Mouse (Mus musculus) adrenal gland, adult 8-10 months (tissue): Measurements from ENCODE around the gene Hepacam. TPM values are rescaled to one million over a fixed set of nuclear protein-coding genes. Genes with fewer than 3 reads are reported as not detected.
A peak's percentile ranks its signal among the peaks of the same experiment; 100 is the strongest.

Experiments used
- DNase-seq: peaks from one replicate; pipeline ENCODE4 v3.0.0; 2022
- total RNA-seq, 4 experiments: library from RNA; stranded (reverse); gene quantifications; 2 replicates each; pipeline ENCODE4 v1.2.4; 2022

Hepacam gene
- total RNA-seq, 4 experiments from 2014 or later = 0.14 to 0.31 (median 0.30) TPM; not detected in 1

GRCm38 (mm10) chr9:37384284-37385182 is 17.4 kb downstream of the Hepacam start:
- peak; percentile 27 for DNase-seq

GRCm38 (mm10) chr9:37390891-37391290 is 23.7 kb downstream of the Hepacam start:
- no peak for DNase-seq

GRCm38 (mm10) chr9:37392071-37392470 is 24.9 kb downstream of the Hepacam start:
- no peak for DNase-seq

- DNase-seq = no peak
Observed at GRCm38 (mm10) chr9:37393482-37394131, 26.5 kb downstream of the Hepacam start.

GRCm38 (mm10) chr9:37400585-37400984 is 33.4 kb downstream of the Hepacam start:
- peak; percentile 50 for DNase-seq

GRCm38 (mm10) chr9:37401802-37402201 is 34.7 kb downstream of the Hepacam start, which contains the start of gene Robo4:
Gene Robo4 (plus strand): TSS chr9:37401897.
- DNase-seq = no peak

GRCm38 (mm10) chr9:37402501-37402900 is 35.4 kb downstream of the Hepacam start:
- no peak for DNase-seq

GRCm38 (mm10) chr9:37403011-37403410 is 35.9 kb downstream of the Hepacam start:
- no peak for DNase-seq

GRCm38 (mm10) chr9:37406372-37406771 is 39.2 kb downstream of the Hepacam start:
- DNase-seq = no peak

GRCm38 (mm10) chr9:37407850-37408502 is 40.8 kb downstream of the Hepacam start:
- no peak for DNase-seq

- DNase-seq = no peak
Observed at GRCm38 (mm10) chr9:37409698-37410445, 42.7 kb downstream of the Hepacam start.

- no peak for DNase-seq
Observed at GRCm38 (mm10) chr9:37412989-37413388, 45.8 kb downstream of the Hepacam start.

GRCm38 (mm10) chr9:37414666-37415065 is 47.5 kb downstream of the Hepacam start:
- DNase-seq = no peak

- no peak for DNase-seq
Observed at GRCm38 (mm10) chr9:37418791-37419190, 51.6 kb downstream of the Hepacam start.

- peak; percentile 84 for DNase-seq
Observed at GRCm38 (mm10) chr9:37420676-37421075, 53.5 kb downstream of the Hepacam start.

- no peak for DNase-seq
Observed at GRCm38 (mm10) chr9:37421239-37421638, 54.1 kb downstream of the Hepacam start.

GRCm38 (mm10) chr9:37429326-37429725 is 62.2 kb downstream of the Hepacam start:
- no peak for DNase-seq

GRCm38 (mm10) chr9:37430582-37430981 is 63.4 kb downstream of the Hepacam start:
- peak; percentile 69 for DNase-seq

GRCm38 (mm10) chr9:37432026-37432666 is 65.0 kb downstream of the Hepacam start:
- DNase-seq = no peak

GRCm38 (mm10) chr9:37432720-37433421 is 65.7 kb downstream of the Hepacam start, which contains the start of gene Robo3:
Gene Robo3 (minus strand): TSS chr9:37433246.
- no peak for DNase-seq
